Comparison of ENCODE assay signal across 19 mouse cellular contexts in genomic region chr10:105142201-105142600, GRCm38 (mm10).
"Had no signal": no experiment of that assay in that cellular context is flagged by ENCODE, and none has a peak within 500 bp of the region (broad histone marks: within the 10 kb centered on the region; RNA-seq: fewer than 3 reads in every experiment).

No protein-coding gene starts in this region.

- H3K36me3 ChIP-seq: limb, embryonic 12.5 days; limb, embryonic 15.5 days; neural tube, embryonic 13.5 days; stomach, embryonic 15.5 days had no signal

- H3K27ac ChIP-seq: limb, embryonic 12.5 days; limb, embryonic 15.5 days; liver, embryonic 14.5 days; neural tube, embryonic 13.5 days; stomach, embryonic 15.5 days had no signal

- H3K4me1 ChIP-seq: limb, embryonic 12.5 days; limb, embryonic 15.5 days; neural tube, embryonic 13.5 days; stomach, embryonic 15.5 days had no signal

- ATAC-seq: liver, postnatal 0 days had no signal

- H3K4me2 ChIP-seq: limb, embryonic 12.5 days; limb, embryonic 15.5 days; liver, embryonic 11.5 days; lung, embryonic 14.5 days; midbrain, embryonic 11.5 days; neural tube, embryonic 13.5 days; stomach, embryonic 15.5 days had no signal

- H3K9ac ChIP-seq: limb, embryonic 12.5 days; limb, embryonic 15.5 days; liver, embryonic 14.5 days; liver, postnatal 0 days; lung, embryonic 14.5 days; neural tube, embryonic 13.5 days; stomach, embryonic 15.5 days had no signal

- H3K9me3 ChIP-seq: limb, embryonic 12.5 days; limb, embryonic 15.5 days; neural tube, embryonic 13.5 days; stomach, embryonic 15.5 days had no signal

- H3K27me3 ChIP-seq: limb, embryonic 12.5 days; limb, embryonic 15.5 days; neural tube, embryonic 13.5 days; stomach, embryonic 15.5 days had no signal

- H3K4me3 ChIP-seq: limb, embryonic 12.5 days; limb, embryonic 15.5 days; neural tube, embryonic 13.5 days; stomach, embryonic 15.5 days had no signal

- DNase-seq: kidney, adult 9 months; kidney, postnatal 14 days; kidney, postnatal 4 days; liver, postnatal 0 days; lung, postnatal 14 days; lung, postnatal 4 days; midbrain, embryonic 14.5 days; retina, postnatal 1 day; right cerebral cortex, postnatal 25 days; spleen, adult 18-20 months; thymus, postnatal 36 days had no signal
